Mouse (Mus musculus): ENCODE measurements around the gene Gm10300.

DNA sequence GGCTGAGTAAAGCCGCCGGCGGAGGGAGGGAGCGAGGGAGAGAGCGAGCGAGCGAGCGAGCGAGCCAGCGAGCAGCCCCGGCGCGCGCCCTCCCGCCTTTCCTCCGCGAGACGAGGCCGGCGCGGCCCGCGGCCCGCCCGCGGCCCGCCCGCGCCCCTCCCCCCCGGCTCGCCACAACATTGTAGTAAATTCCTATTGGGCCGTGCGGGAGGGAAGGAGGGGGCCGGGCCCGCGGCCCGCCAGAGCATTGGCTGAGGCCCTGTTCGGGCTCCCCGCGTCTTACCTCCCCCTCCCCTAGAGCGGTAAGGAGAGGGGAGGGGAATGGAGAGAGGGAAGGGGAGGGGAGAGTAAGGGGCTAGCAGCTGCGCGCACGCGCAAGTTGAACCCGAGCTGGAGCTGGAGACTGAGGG, 25.5 kb upstream of the Gm10300 start:
- TF ChIP-seq POLR2A (IDR thresholded peaks at IDR 0.05; ENCODE audit: borderline replicate concordance, low read depth, low read length): no peak
- no peak for TF ChIP-seq CTCF (IDR thresholded peaks at IDR 0.05; ENCODE audit: low read depth, low read length)

All from bone marrow macrophage, adult 2 months (primary cell).